Mouse (Mus musculus) kidney, postnatal 10 days (tissue): Measurements from ENCODE around the gene Flad1.
A peak's percentile ranks its signal among the peaks of the same experiment; 100 is the strongest.

ENCODE experiments used
- DNase-seq: peaks from one replicate; pipeline ENCODE4 v3.0.0; 2021; ENCODE audit warnings: mixed read lengths

The Flad1 gene

GRCm38 (mm10) chr3:89395419-89395805 lies 16.3 kb downstream of the Flad1 start:
- peak; percentile 49 for DNase-seq

GRCm38 (mm10) chr3:89394894-89395256 lies 16.8 kb downstream of the Flad1 start:
- peak; percentile 92 for DNase-seq

- DNase-seq: peak; percentile 90
Measured at GRCm38 (mm10) chr3:89394006-89394893, 17.4 kb downstream of the Flad1 start, which contains the start of gene Zbtb7b. TSS of gene Zbtb7b (minus strand) at chr3:89394776.

GRCm38 (mm10) chr3:89393605-89394004 lies 18.1 kb downstream of the Flad1 start:
- peak; percentile 99 for DNase-seq

GRCm38 (mm10) chr3:89392871-89393311 lies 18.8 kb downstream of the Flad1 start:
- peak; percentile 73 for DNase-seq

GRCm38 (mm10) chr3:89391663-89392511 lies 19.8 kb downstream of the Flad1 start:
- peak; percentile 77 for DNase-seq

- DNase-seq: peak; percentile 56
Measured at GRCm38 (mm10) chr3:89390699-89391662, 20.7 kb downstream of the Flad1 start.

GRCm38 (mm10) chr3:89390111-89390515 lies 21.6 kb downstream of the Flad1 start:
- DNase-seq: peak; percentile 42

- DNase-seq: peak; percentile 48
Measured at GRCm38 (mm10) chr3:89388901-89389740, 22.5 kb downstream of the Flad1 start.

- DNase-seq: peak; percentile 63
Measured at GRCm38 (mm10) chr3:89388134-89388881, 23.4 kb downstream of the Flad1 start.

- DNase-seq: no peak
Measured at GRCm38 (mm10) chr3:89387632-89388031, 24.0 kb downstream of the Flad1 start.

- no peak for DNase-seq
Measured at GRCm38 (mm10) chr3:89386438-89387420, 24.9 kb downstream of the Flad1 start.

- no peak for DNase-seq
Measured at GRCm38 (mm10) chr3:89385451-89385850, 26.2 kb downstream of the Flad1 start.

- no peak for DNase-seq
Measured at GRCm38 (mm10) chr3:89384331-89385076, 27.2 kb downstream of the Flad1 start.

- DNase-seq: no peak
Measured at GRCm38 (mm10) chr3:89383651-89384255, 27.9 kb downstream of the Flad1 start.

GRCm38 (mm10) chr3:89382950-89383349 lies 28.7 kb downstream of the Flad1 start:
- DNase-seq: no peak

GRCm38 (mm10) chr3:89382033-89382882 lies 29.4 kb downstream of the Flad1 start:
- no peak for DNase-seq
